Mouse (Mus musculus): ENCODE results near the gene Fitm2. TPM values are rescaled to one million over a fixed set of nuclear protein-coding genes. Genes with fewer than 3 reads are reported as not detected.

Gene Fitm2
- polyA plus RNA-seq, 1 experiment, result 21.9 TPM

GRCm38 (mm10) chr2:163471710-163472465 is 541 bp downstream of the Fitm2 start:
- no peaks in the 10 kb centered on the region for H3K36me3 ChIP-seq (ENCODE audit: control insufficient read depth, insufficient read depth, low read length)

GRCm38 (mm10) chr2:163471136-163471535 is 1.3 kb downstream of the Fitm2 start:
- no peak for TF ChIP-seq CTCF (conservative IDR thresholded peaks at IDR 0.05; ENCODE audit: insufficient read depth, insufficient read length, low read depth, low read length)
- TF ChIP-seq POLR2A (IDR thresholded peaks at IDR 0.05; ENCODE audit: low read depth, low read length), result no peak
- DNase-seq, result no peak
- Histone ChIP-seq H3K36me3 (ENCODE audit: control insufficient read depth, insufficient read depth, low read length) (no peaks in the 10 kb centered on the region), H3K4me3 (ENCODE audit: insufficient read depth, low read depth, low read length) (peak overlapping the region; percentile 96), H3K4me1 (ENCODE audit: control insufficient read depth, insufficient read depth, low read length) (peaks cover 7% of the 10 kb centered on the region; the same call in 1 of the 2 replicates), H3K27me3 (replicated peaks; ENCODE audit: control insufficient read depth, insufficient read depth, low read length) (no peaks in the 10 kb centered on the region), H3K27ac (ENCODE audit: insufficient read depth, low read depth, low read length) (no peak overlapping the region)
- 70% methylated on average over 3 of the region's 3 CpGs for WGBS

More at GRCm38 (mm10) chr2:163471710-163472465, 541 bp downstream of the Fitm2 start:
- peak overlapping the region; percentile 96 for H3K4me3 ChIP-seq (ENCODE audit: insufficient read depth, low read depth, low read length)
- H3K27ac ChIP-seq (ENCODE audit: insufficient read depth, low read depth, low read length), result peak overlapping the region; percentile 81
- H3K4me1 ChIP-seq (ENCODE audit: control insufficient read depth, insufficient read depth, low read length), result peaks cover 7% of the 10 kb centered on the region; the same call in 1 of the 2 replicates
- H3K27me3 ChIP-seq (replicated peaks; ENCODE audit: control insufficient read depth, insufficient read depth, low read length), result no peaks in the 10 kb centered on the region
- peak; percentile 71 for DNase-seq
- no peak for TF ChIP-seq POLR2A (IDR thresholded peaks at IDR 0.05; ENCODE audit: low read depth, low read length)
- TF ChIP-seq CTCF (conservative IDR thresholded peaks at IDR 0.05; ENCODE audit: insufficient read depth, insufficient read length, low read depth, low read length), result no peak
- WGBS, result 1% methylated on average over 36 of the region's 36 CpGs

- WGBS, result 94% methylated on average over 15 of the region's 15 CpGs
- no peak for TF ChIP-seq POLR2A (IDR thresholded peaks at IDR 0.05; ENCODE audit: low read depth, low read length)
- no peak for TF ChIP-seq CTCF (conservative IDR thresholded peaks at IDR 0.05; ENCODE audit: insufficient read depth, insufficient read length, low read depth, low read length)
- H3K4me1 ChIP-seq (ENCODE audit: control insufficient read depth, insufficient read depth, low read length), result peaks cover 7% of the 10 kb centered on the region; the same call in 1 of the 2 replicates
- H3K27me3 ChIP-seq (replicated peaks; ENCODE audit: control insufficient read depth, insufficient read depth, low read length), result no peaks in the 10 kb centered on the region
- H3K36me3 ChIP-seq (ENCODE audit: control insufficient read depth, insufficient read depth, low read length), result no peaks in the 10 kb centered on the region
- no peak overlapping the region for H3K27ac ChIP-seq (ENCODE audit: insufficient read depth, low read depth, low read length)
- DNase-seq, result no peak
- H3K4me3 ChIP-seq (ENCODE audit: insufficient read depth, low read depth, low read length), result no peak overlapping the region
Measured at GRCm38 (mm10) chr2:163469711-163470110, 2.7 kb downstream of the Fitm2 start.

- no peak overlapping the region for H3K4me3 ChIP-seq (ENCODE audit: insufficient read depth, low read depth, low read length)
- TF ChIP-seq POLR2A (IDR thresholded peaks at IDR 0.05; ENCODE audit: low read depth, low read length), result no peak
- TF ChIP-seq CTCF (conservative IDR thresholded peaks at IDR 0.05; ENCODE audit: insufficient read depth, insufficient read length, low read depth, low read length), result no peak
- H3K36me3 ChIP-seq (ENCODE audit: control insufficient read depth, insufficient read depth, low read length), result no peaks in the 10 kb centered on the region
- no peak overlapping the region for H3K27ac ChIP-seq (ENCODE audit: insufficient read depth, low read depth, low read length)
- no peak for DNase-seq
- no peaks in the 10 kb centered on the region for H3K27me3 ChIP-seq (replicated peaks; ENCODE audit: control insufficient read depth, insufficient read depth, low read length)
- H3K4me1 ChIP-seq (ENCODE audit: control insufficient read depth, insufficient read depth, low read length), result peaks cover 9% of the 10 kb centered on the region; the same call in 1 of the 2 replicates
- WGBS, result 96% methylated on average over 6 of the region's 6 CpGs
Measured at GRCm38 (mm10) chr2:163468866-163469265, 3.6 kb downstream of the Fitm2 start.

GRCm38 (mm10) chr2:163467585-163467984 is 4.8 kb downstream of the Fitm2 start:
- WGBS, result 89% methylated on average over 6 of the region's 6 CpGs
- Histone ChIP-seq H3K4me1 (ENCODE audit: control insufficient read depth, insufficient read depth, low read length) (peaks cover 9% of the 10 kb centered on the region; the same call in 1 of the 2 replicates), H3K36me3 (ENCODE audit: control insufficient read depth, insufficient read depth, low read length) (no peaks in the 10 kb centered on the region), H3K27ac (ENCODE audit: insufficient read depth, low read depth, low read length) (no peak overlapping the region), H3K4me3 (ENCODE audit: insufficient read depth, low read depth, low read length) (no peak overlapping the region), H3K27me3 (replicated peaks; ENCODE audit: control insufficient read depth, insufficient read depth, low read length) (no peaks in the 10 kb centered on the region)
- DNase-seq, result no peak
- TF ChIP-seq CTCF (conservative IDR thresholded peaks at IDR 0.05; ENCODE audit: insufficient read depth, insufficient read length, low read depth, low read length), result no peak
- TF ChIP-seq POLR2A (IDR thresholded peaks at IDR 0.05; ENCODE audit: low read depth, low read length), result no peak

- no peak for DNase-seq
- Histone ChIP-seq H3K4me1 (ENCODE audit: control insufficient read depth, insufficient read depth, low read length) (peaks cover 8% of the 10 kb centered on the region; the same call in 1 of the 2 replicates), H3K36me3 (ENCODE audit: control insufficient read depth, insufficient read depth, low read length) (no peaks in the 10 kb centered on the region), H3K27ac (ENCODE audit: insufficient read depth, low read depth, low read length) (no peak overlapping the region), H3K4me3 (ENCODE audit: insufficient read depth, low read depth, low read length) (no peak overlapping the region), H3K27me3 (replicated peaks; ENCODE audit: control insufficient read depth, insufficient read depth, low read length) (no peaks in the 10 kb centered on the region)
- no peak for TF ChIP-seq CTCF (conservative IDR thresholded peaks at IDR 0.05; ENCODE audit: insufficient read depth, insufficient read length, low read depth, low read length)
- TF ChIP-seq POLR2A (IDR thresholded peaks at IDR 0.05; ENCODE audit: low read depth, low read length), result no peak
- WGBS, result 70% methylated on average over 8 of the region's 8 CpGs
Measured at GRCm38 (mm10) chr2:163466771-163467170, 5.7 kb downstream of the Fitm2 start.

GRCm38 (mm10) chr2:163464562-163464961 is 7.9 kb downstream of the Fitm2 start:
- DNase-seq, result no peak
- WGBS, result 65% methylated on average over 6 of the region's 6 CpGs
- H3K4me3 ChIP-seq (ENCODE audit: insufficient read depth, low read depth, low read length), result no peak overlapping the region
- no peaks in the 10 kb centered on the region for H3K27me3 ChIP-seq (replicated peaks; ENCODE audit: control insufficient read depth, insufficient read depth, low read length)
- TF ChIP-seq CTCF (conservative IDR thresholded peaks at IDR 0.05; ENCODE audit: insufficient read depth, insufficient read length, low read depth, low read length) (no peak), POLR2A (IDR thresholded peaks at IDR 0.05; ENCODE audit: low read depth, low read length) (no peak)
- 0 out of 2 replicates have a peak, but pooled peaks cover 2% of the 10 kb centered on the region for H3K4me1 ChIP-seq (ENCODE audit: control insufficient read depth, insufficient read depth, low read length)
- H3K27ac ChIP-seq (ENCODE audit: insufficient read depth, low read depth, low read length), result no peak overlapping the region
- no peaks in the 10 kb centered on the region for H3K36me3 ChIP-seq (ENCODE audit: control insufficient read depth, insufficient read depth, low read length)

Data from kidney, adult 2 months (tissue).